Mouse (Mus musculus): Measurements from ENCODE around the gene Wnk2.
"Not testable (repeated sequence)": the region's sequence is repeated elsewhere in the genome, so short reads cannot be mapped to it uniquely, and the experiment has no call there.

Gene Wnk2

GRCm38 (mm10) chr13:49087420-49087819, 60.4 kb downstream of the Wnk2 start:
- peak; percentile 58 to 65 for DNase-seq

GRCm38 (mm10) chr13:49086431-49086830, 61.4 kb downstream of the Wnk2 start:
- no peak for DNase-seq

GRCm38 (mm10) chr13:49085211-49085610, 62.6 kb downstream of the Wnk2 start:
- peak; percentile 55 to 70 for DNase-seq

GRCm38 (mm10) chr13:49084781-49085180, 63.0 kb downstream of the Wnk2 start:
- DNase-seq, result no peak

GRCm38 (mm10) chr13:49083941-49084340, 63.9 kb downstream of the Wnk2 start:
- no peak for DNase-seq

- DNase-seq, result no peak
These were observed 65.5 kb downstream of the Wnk2 start for GRCm38 (mm10) chr13:49082151-49082879.

GRCm38 (mm10) chr13:49076196-49076595, 71.6 kb downstream of the Wnk2 start:
- peak in 1 of 2 experiments; percentile 36 for DNase-seq

GRCm38 (mm10) chr13:49075377-49075776, 72.4 kb downstream of the Wnk2 start:
- no peak for DNase-seq

- no peak for DNase-seq
These were observed 74.5 kb downstream of the Wnk2 start for GRCm38 (mm10) chr13:49073295-49073694.

- DNase-seq, result peak in 1 of 2 experiments; percentile 46
These were observed 76.0 kb downstream of the Wnk2 start for GRCm38 (mm10) chr13:49071861-49072260.

GRCm38 (mm10) chr13:49069979-49070378, 77.8 kb downstream of the Wnk2 start:
- DNase-seq, result no peak

- no peak for DNase-seq
These were observed 78.4 kb downstream of the Wnk2 start for GRCm38 (mm10) chr13:49069393-49069792.

GRCm38 (mm10) chr13:49064257-49064656, 83.6 kb downstream of the Wnk2 start:
- DNase-seq, result no peak

GRCm38 (mm10) chr13:49060456-49060855, 87.4 kb downstream of the Wnk2 start:
- DNase-seq, result peak in 1 of 2 experiments; percentile 39

GRCm38 (mm10) chr13:49058528-49058927, 89.3 kb downstream of the Wnk2 start:
- peak; percentile 59 to 68 for DNase-seq

- no peak for DNase-seq
These were observed 91.5 kb downstream of the Wnk2 start for GRCm38 (mm10) chr13:49056304-49056703.

- DNase-seq, result not testable (repeated sequence)
These were observed 93.1 kb downstream of the Wnk2 start for GRCm38 (mm10) chr13:49054753-49055152.

- no peak for DNase-seq
These were observed 94.5 kb downstream of the Wnk2 start for GRCm38 (mm10) chr13:49053333-49053732.

GRCm38 (mm10) chr13:49052512-49052911, 95.3 kb downstream of the Wnk2 start:
- DNase-seq, result peak; percentile 43 to 50

GRCm38 (mm10) chr13:49047393-49047792, 100.4 kb downstream of the Wnk2 start:
- no peak for DNase-seq

GRCm38 (mm10) chr13:49044145-49044561, 103.7 kb downstream of the Wnk2 start:
- no peak for DNase-seq

- peak in 1 of 2 experiments; percentile 27 for DNase-seq
These were observed 105.4 kb downstream of the Wnk2 start for GRCm38 (mm10) chr13:49042371-49042770.

- DNase-seq, result peak; percentile 82 to 86
These were observed 110.8 kb downstream of the Wnk2 start for GRCm38 (mm10) chr13:49036928-49037574.

- no peak for DNase-seq
These were observed 111.4 kb downstream of the Wnk2 start for GRCm38 (mm10) chr13:49036436-49036835.
